Mouse (Mus musculus): ENCODE measurements around the gene Lpcat3. TPM values are rescaled to one million over a fixed set of nuclear protein-coding genes. Genes with fewer than 3 reads are reported as not detected.
A peak's percentile ranks its signal among the peaks of the same experiment; 100 is the strongest.
"Not testable (repeated sequence)": the region's sequence is repeated elsewhere in the genome, so short reads cannot be mapped to it uniquely, and the experiment has no call there.

Gene Lpcat3
- polyA plus RNA-seq (2012; rRNA removed), result 215 and 231 TPM in 2 replicates

GRCm38 (mm10) chr6:124662477-124663423 lies at the start of gene Lpcat3:
Gene Lpcat3 (plus strand): TSS chr6:124663027.
- Histone ChIP-seq H3K27ac (ENCODE audit: insufficient read depth, low read depth, low read length) (peak within 1 kb of the TSS; percentile 90), H3K4me1 (ENCODE audit: control insufficient read depth, insufficient read depth, low read length) (peaks cover 8% of the 10 kb centered on the region; the same call in 1 of the 2 replicates), H3K4me3 (ENCODE audit: insufficient read depth, low read depth, low read length) (peak within 1 kb of the TSS; percentile 84), H3K27me3 (replicated peaks; ENCODE audit: control insufficient read depth, insufficient read depth, low read length) (no peaks in the 10 kb centered on the region), H3K36me3 (ENCODE audit: control insufficient read depth, insufficient read depth, low read length) (no peaks in the 10 kb centered on the region)
- TF ChIP-seq CTCF (conservative IDR thresholded peaks at IDR 0.05; ENCODE audit: insufficient read depth, insufficient read length, low read depth, low read length) (peak; percentile 60), POLR2A (IDR thresholded peaks at IDR 0.05; ENCODE audit: low read depth, low read length) (no peak)
- peak; percentile 100 for DNase-seq
- WGBS, result under 1% methylated on average over 83 of the region's 87 CpGs

DNA sequence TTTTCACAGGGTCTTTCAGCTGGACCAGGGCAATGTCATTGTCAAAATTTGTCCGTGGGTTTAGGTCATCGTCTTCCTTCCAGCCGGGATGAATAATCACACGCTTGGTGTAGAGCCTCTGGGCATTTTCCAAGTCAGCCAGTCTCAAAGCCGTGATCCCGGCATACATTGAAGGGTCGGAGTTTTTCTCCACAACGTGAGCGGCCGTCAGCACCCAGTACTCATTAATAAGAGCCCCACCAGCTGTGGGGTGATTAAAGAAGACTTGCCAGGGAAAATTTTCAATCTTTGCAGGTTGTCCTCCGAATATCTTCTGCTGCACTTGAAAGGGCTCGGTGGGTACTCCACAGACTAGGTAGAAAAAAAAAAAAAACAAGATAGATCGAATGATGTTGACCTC lies 37.2 kb upstream of the Lpcat3 start:
- Histone ChIP-seq H3K27ac (ENCODE audit: insufficient read depth, low read depth, low read length) (no peak overlapping the region), H3K36me3 (ENCODE audit: control insufficient read depth, insufficient read depth, low read length) (no peaks in the 10 kb centered on the region), H3K4me1 (ENCODE audit: control insufficient read depth, insufficient read depth, low read length) (no peaks in the 10 kb centered on the region), H3K4me3 (ENCODE audit: insufficient read depth, low read depth, low read length) (no peak overlapping the region), H3K27me3 (replicated peaks; ENCODE audit: control insufficient read depth, insufficient read depth, low read length) (no peaks in the 10 kb centered on the region)
- no peak for TF ChIP-seq CTCF (conservative IDR thresholded peaks at IDR 0.05; ENCODE audit: insufficient read depth, insufficient read length, low read depth, low read length)
- TF ChIP-seq POLR2A (IDR thresholded peaks at IDR 0.05; ENCODE audit: low read depth, low read length), result no peak
- no peak for DNase-seq
- 81% methylated on average over 13 of the region's 13 CpGs for WGBS

- WGBS, result 47% methylated on average over 1 of the region's 1 CpGs
- not testable (repeated sequence) for H3K27me3 ChIP-seq (replicated peaks; ENCODE audit: control insufficient read depth, insufficient read depth, low read length); H3K36me3 ChIP-seq (ENCODE audit: control insufficient read depth, insufficient read depth, low read length); H3K27ac ChIP-seq (ENCODE audit: insufficient read depth, low read depth, low read length); H3K4me3 ChIP-seq (ENCODE audit: insufficient read depth, low read depth, low read length); H3K4me1 ChIP-seq (ENCODE audit: control insufficient read depth, insufficient read depth, low read length); DNase-seq
Observed at GRCm38 (mm10) chr6:124626184-124626583, 36.6 kb upstream of the Lpcat3 start.

- 87% methylated on average over 4 of the region's 4 CpGs for WGBS
- H3K27ac ChIP-seq (ENCODE audit: insufficient read depth, low read depth, low read length), result no peak overlapping the region
- H3K36me3 ChIP-seq (ENCODE audit: control insufficient read depth, insufficient read depth, low read length), result no peaks in the 10 kb centered on the region
- no peaks in the 10 kb centered on the region for H3K4me1 ChIP-seq (ENCODE audit: control insufficient read depth, insufficient read depth, low read length)
- no peak for TF ChIP-seq CTCF (conservative IDR thresholded peaks at IDR 0.05; ENCODE audit: insufficient read depth, insufficient read length, low read depth, low read length)
- TF ChIP-seq POLR2A (IDR thresholded peaks at IDR 0.05; ENCODE audit: low read depth, low read length), result no peak
- no peak for DNase-seq
- no peaks in the 10 kb centered on the region for H3K27me3 ChIP-seq (replicated peaks; ENCODE audit: control insufficient read depth, insufficient read depth, low read length)
- H3K4me3 ChIP-seq (ENCODE audit: insufficient read depth, low read depth, low read length), result no peak overlapping the region
Observed at GRCm38 (mm10) chr6:124630763-124631162, 32.1 kb upstream of the Lpcat3 start.

DNA sequence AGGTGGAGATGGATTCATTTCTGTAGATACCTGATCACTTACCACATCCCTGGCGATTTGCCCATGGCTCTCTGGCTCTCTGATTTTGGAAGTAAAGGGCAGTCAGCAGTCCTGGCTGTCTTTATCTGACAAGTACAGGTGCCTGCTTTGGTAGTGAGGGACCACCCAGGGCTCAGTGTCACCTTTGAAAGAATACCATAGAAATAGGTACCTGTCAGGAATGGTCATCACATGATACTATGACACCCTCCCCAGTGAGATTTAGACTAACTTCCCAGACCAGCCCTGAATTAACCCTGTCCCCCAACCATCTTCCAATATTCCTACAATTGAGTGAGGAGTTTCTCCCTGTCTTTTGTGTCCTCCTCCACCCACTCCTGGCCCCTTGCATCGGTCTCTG lies 26.8 kb upstream of the Lpcat3 start, which contains the start of gene C1s2:
Gene C1s2, minus strand, starts transcription at position 101 of the 400 bp plus-strand sequence.
- H3K36me3 ChIP-seq (ENCODE audit: control insufficient read depth, insufficient read depth, low read length); H3K4me1 ChIP-seq (ENCODE audit: control insufficient read depth, insufficient read depth, low read length); H3K27me3 ChIP-seq (replicated peaks; ENCODE audit: control insufficient read depth, insufficient read depth, low read length); H3K4me3 ChIP-seq (ENCODE audit: insufficient read depth, low read depth, low read length); DNase-seq; H3K27ac ChIP-seq (ENCODE audit: insufficient read depth, low read depth, low read length): not testable (repeated sequence)
- 78% methylated on average over 2 of the region's 2 CpGs for WGBS

DNA sequence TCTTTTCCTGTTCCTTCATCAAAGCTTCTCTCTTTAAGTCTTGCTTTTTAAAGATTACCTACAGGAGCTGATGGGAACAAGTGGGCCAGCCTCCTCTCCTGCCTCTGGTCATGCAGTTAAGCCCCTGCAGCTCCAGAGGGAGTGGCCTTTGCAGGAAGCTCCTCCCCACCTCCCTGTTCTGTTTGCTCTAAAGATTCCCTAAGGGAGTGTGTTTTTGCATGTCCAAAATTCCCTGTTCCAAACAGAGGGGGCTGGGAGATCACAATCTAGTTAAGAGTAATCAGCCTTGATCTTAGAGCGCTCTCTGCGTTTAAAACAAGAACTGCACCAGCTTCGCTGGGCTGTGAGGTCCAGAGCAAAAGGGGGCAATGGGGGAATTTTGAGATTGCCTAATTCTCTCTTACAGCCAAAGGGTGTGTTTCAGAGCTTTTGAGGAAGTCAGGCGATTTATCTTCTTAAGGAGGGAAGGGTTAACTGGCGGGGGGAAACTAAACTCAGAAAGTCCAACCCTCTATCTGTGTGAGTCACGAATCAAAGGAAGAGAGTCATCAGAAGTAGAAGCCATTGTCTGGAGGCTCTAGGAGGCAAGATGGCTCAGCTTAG lies 25.9 kb upstream of the Lpcat3 start:
- peak; percentile 22; the same call in 1 of the 2 replicates for TF ChIP-seq CTCF (conservative IDR thresholded peaks at IDR 0.05; ENCODE audit: insufficient read depth, insufficient read length, low read depth, low read length)
- WGBS, result 37% methylated on average over 6 of the region's 6 CpGs
- not testable (repeated sequence) for H3K4me1 ChIP-seq (ENCODE audit: control insufficient read depth, insufficient read depth, low read length); DNase-seq; H3K4me3 ChIP-seq (ENCODE audit: insufficient read depth, low read depth, low read length); H3K27ac ChIP-seq (ENCODE audit: insufficient read depth, low read depth, low read length); H3K27me3 ChIP-seq (replicated peaks; ENCODE audit: control insufficient read depth, insufficient read depth, low read length); H3K36me3 ChIP-seq (ENCODE audit: control insufficient read depth, insufficient read depth, low read length)

GRCm38 (mm10) chr6:124640041-124640440 lies 22.8 kb upstream of the Lpcat3 start:
- H3K27me3 ChIP-seq (replicated peaks; ENCODE audit: control insufficient read depth, insufficient read depth, low read length), result no peaks in the 10 kb centered on the region
- 90% methylated on average over 4 of the region's 4 CpGs for WGBS
- H3K36me3 ChIP-seq (ENCODE audit: control insufficient read depth, insufficient read depth, low read length), result no peaks in the 10 kb centered on the region
- no peak overlapping the region for H3K27ac ChIP-seq (ENCODE audit: insufficient read depth, low read depth, low read length)
- no peak for DNase-seq
- H3K4me1 ChIP-seq (ENCODE audit: control insufficient read depth, insufficient read depth, low read length), result no peaks in the 10 kb centered on the region; the same call in 1 of the 2 replicates
- TF ChIP-seq CTCF (conservative IDR thresholded peaks at IDR 0.05; ENCODE audit: insufficient read depth, insufficient read length, low read depth, low read length) (no peak), POLR2A (IDR thresholded peaks at IDR 0.05; ENCODE audit: low read depth, low read length) (no peak)
- no peak overlapping the region for H3K4me3 ChIP-seq (ENCODE audit: insufficient read depth, low read depth, low read length)

Measured in kidney, adult 2 months (tissue).